Mouse (Mus musculus) neural tube, embryonic 11.5 days (tissue): ENCODE data around the gene Micu1. TPM values are rescaled to one million over a fixed set of nuclear protein-coding genes. Genes with fewer than 3 reads are reported as not detected.

ENCODE experiments used
- ATAC-seq: fragments of 200-750 bp; cut with Nextera tagmentation; 2 replicates; pipeline ENCODE4 v1.8.0; 2017; ENCODE audit warnings: moderate number of reproducible peaks, mild to moderate bottlenecking, moderate TSS enrichment, moderate library complexity; ENCODE audit not compliant: insufficient read depth, low FRiP score, low TSS enrichment
- DNase-seq: peaks from one replicate; pipeline ENCODE4 v3.0.0-alpha.2; 2015; ENCODE audit warnings: low spot score
- H3K27ac ChIP-seq: fragments of 300-500 bp; sonication (generic); 2 replicates; pipeline ENCODE4 v1.5.1; 2014; ENCODE audit warnings: low read depth, mild to moderate bottlenecking, low read length
- H3K27me3 ChIP-seq: fragments of 300-500 bp; sonication (generic); 2 replicates; pipeline ENCODE4 v1.6.1; 2014; ENCODE audit warnings: mild to moderate bottlenecking, low read length, mixed read lengths; ENCODE audit not compliant: control insufficient read depth, insufficient read depth
- H3K36me3 ChIP-seq: fragments of 300-500 bp; sonication (generic); 2 replicates; pipeline ENCODE4 v1.6.1; 2014; ENCODE audit warnings: mild to moderate bottlenecking, low read length, moderate library complexity, mixed read lengths; ENCODE audit not compliant: control insufficient read depth, insufficient read depth
- H3K4me1 ChIP-seq: fragments of 300-500 bp; sonication (generic); 2 replicates; pipeline ENCODE4 v1.6.1; 2014; ENCODE audit warnings: low read length, mixed read lengths; ENCODE audit not compliant: control insufficient read depth, insufficient read depth
- H3K4me2 ChIP-seq: fragments of 300-500 bp; sonication (generic); 2 replicates; pipeline ENCODE4 v1.6.1; 2014; ENCODE audit warnings: low read depth, mild to moderate bottlenecking, moderate library complexity
- H3K4me3 ChIP-seq: fragments of 300-500 bp; sonication (generic); 2 replicates; pipeline ENCODE4 v1.5.1; 2014; ENCODE audit warnings: low read depth, low read length
- H3K9ac ChIP-seq: fragments of 300-500 bp; sonication (generic); 2 replicates; pipeline ENCODE4 v1.6.1; 2014; ENCODE audit warnings: mild to moderate bottlenecking, low read length
- H3K9me3 ChIP-seq: fragments of 300-500 bp; sonication (generic); 2 replicates; pipeline ENCODE4 v1.6.1; 2016; ENCODE audit warnings: low read length; ENCODE audit not compliant: control insufficient read depth
- WGBS: fragments of 180-500 bp; shearing (Covaris S2); extraction: QIAGEN DNeasy Blood & Tissue Kit; methylation state at CpG from one replicate; pipeline ENCODE4 v1.1.7; 2014; 5-methylcytosine and 5-hydroxymethylcytosine counted together
- polyA plus RNA-seq: library from polyadenylated mRNA; unstranded; fragments of >200 nt; fragmentation: Nextera tagmentation; extraction: Ambion mirVana; gene quantifications from 2 replicates; pipeline ENCODE4 v1.2.1, GENCODE M21; 2014

Micu1 gene
- polyA plus RNA-seq, 1 experiment from 2014 or later, result 68.0 TPM

- no peak for DNase-seq
- Histone ChIP-seq H3K4me3 (no peak overlapping the region), H3K4me2 (no peak overlapping the region), H3K36me3 (no peaks in the 10 kb centered on the region), H3K27ac (no peak overlapping the region), H3K9ac (no peak overlapping the region), H3K4me1 (peaks cover 6% of the 10 kb centered on the region), H3K27me3 (no peaks in the 10 kb centered on the region), H3K9me3 (no peaks in the 10 kb centered on the region)
- WGBS, result 81% methylated on average over 2 of the region's 2 CpGs
- ATAC-seq, result no peak
These were observed 5.3 kb downstream of the Micu1 start for GRCm38 (mm10) chr10:59707595-59707994.

DNA sequence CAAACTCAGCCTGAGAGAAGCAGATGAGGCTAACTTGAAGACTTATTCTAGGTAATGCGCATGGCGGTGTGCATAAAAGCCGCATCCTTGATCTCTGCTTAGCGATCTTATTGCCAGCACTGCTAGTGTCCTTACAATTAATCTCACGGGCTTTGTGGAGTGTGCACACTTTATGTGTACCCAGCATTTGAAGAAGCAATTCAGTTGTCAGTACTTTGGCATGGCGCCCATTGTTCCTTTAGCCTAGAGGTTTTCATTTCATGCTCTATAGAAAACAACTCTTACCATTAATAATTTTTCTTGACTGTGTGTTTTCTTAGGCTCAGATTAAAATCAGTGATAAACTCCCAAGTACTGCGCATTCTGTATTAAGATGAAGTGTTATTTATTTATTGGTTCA is 7.0 kb downstream of the Micu1 start:
- no peaks in the 10 kb centered on the region for H3K4me1 ChIP-seq
- no peak overlapping the region for H3K4me2 ChIP-seq
- H3K4me3 ChIP-seq, result no peak overlapping the region
- DNase-seq (no peak), ATAC-seq (no peak)
- no peaks in the 10 kb centered on the region for H3K36me3 ChIP-seq
- no peak overlapping the region for H3K9ac ChIP-seq
- 95% methylated on average over 7 of the region's 7 CpGs for WGBS
- no peak overlapping the region for H3K27ac ChIP-seq
- no peaks in the 10 kb centered on the region for H3K27me3 ChIP-seq
- no peaks in the 10 kb centered on the region for H3K9me3 ChIP-seq

DNA sequence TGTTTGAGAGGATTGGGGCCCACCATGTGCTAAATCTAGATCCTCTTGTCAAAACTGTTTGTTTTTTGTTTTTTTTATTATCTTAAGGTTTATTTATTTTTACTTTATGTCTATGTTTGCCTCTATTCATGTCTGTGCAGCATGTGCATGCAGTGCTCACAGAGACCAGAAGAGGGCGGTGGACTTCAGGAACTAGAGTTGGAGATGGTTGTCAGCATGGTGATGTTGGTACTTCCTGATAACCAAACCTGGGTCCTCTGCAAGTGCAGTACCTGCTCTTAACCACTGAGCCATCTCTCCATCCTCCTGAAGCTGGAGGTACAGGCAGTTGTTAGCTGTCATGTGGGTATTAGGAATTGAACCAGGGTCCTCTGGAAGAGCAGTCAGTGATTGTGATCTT is 8.0 kb downstream of the Micu1 start:
- 95% methylated on average over 1 of the region's 1 CpGs for WGBS
- Histone ChIP-seq H3K27me3 (no peaks in the 10 kb centered on the region), H3K4me3 (no peak overlapping the region), H3K27ac (no peak overlapping the region), H3K36me3 (no peaks in the 10 kb centered on the region), H3K9ac (no peak overlapping the region), H3K4me1 (no peaks in the 10 kb centered on the region), H3K4me2 (no peak overlapping the region), H3K9me3 (no peaks in the 10 kb centered on the region)
- ATAC-seq, result no peak
- DNase-seq, result no peak

- no peaks in the 10 kb centered on the region for H3K27me3 ChIP-seq
- H3K4me3 ChIP-seq, result no peak overlapping the region
- ATAC-seq (no peak), DNase-seq (no peak)
- WGBS, result 96% methylated on average over 8 of the region's 8 CpGs
- no peak overlapping the region for H3K27ac ChIP-seq
- no peak overlapping the region for H3K4me2 ChIP-seq
- no peak overlapping the region for H3K9ac ChIP-seq
- H3K9me3 ChIP-seq, result no peaks in the 10 kb centered on the region
- no peaks in the 10 kb centered on the region for H3K4me1 ChIP-seq
- H3K36me3 ChIP-seq, result no peaks in the 10 kb centered on the region
These were observed 9.8 kb downstream of the Micu1 start for GRCm38 (mm10) chr10:59712062-59712461.

- no peaks in the 10 kb centered on the region for H3K36me3 ChIP-seq
- no peaks in the 10 kb centered on the region for H3K4me1 ChIP-seq
- 84% methylated on average over 7 of the region's 7 CpGs for WGBS
- H3K9ac ChIP-seq, result no peak overlapping the region
- no peak overlapping the region for H3K4me3 ChIP-seq
- ATAC-seq, result no peak
- no peaks in the 10 kb centered on the region for H3K27me3 ChIP-seq
- no peak overlapping the region for H3K4me2 ChIP-seq
- H3K27ac ChIP-seq, result no peak overlapping the region
- DNase-seq, result no peak
- H3K9me3 ChIP-seq, result no peaks in the 10 kb centered on the region
These were observed 17.7 kb downstream of the Micu1 start for GRCm38 (mm10) chr10:59720017-59720416.

DNA sequence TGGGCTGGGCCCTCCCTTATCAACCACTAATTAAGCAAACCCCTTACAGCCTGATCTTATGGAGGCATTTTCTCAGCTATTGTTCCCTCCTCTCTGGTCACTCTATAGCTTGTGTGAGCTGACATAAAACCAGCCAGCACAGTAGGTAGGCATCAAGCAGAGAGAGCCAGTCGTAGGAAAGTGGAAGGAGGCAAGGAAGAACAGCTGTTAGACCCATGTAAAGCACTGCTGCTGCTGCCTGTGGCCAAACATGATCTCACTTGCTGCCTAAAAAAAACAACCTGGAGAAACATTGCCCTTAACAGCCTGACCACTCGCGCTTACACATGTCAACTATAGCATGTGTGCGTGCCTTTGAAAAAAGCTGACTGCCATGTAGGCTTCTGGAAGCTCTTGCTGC is 19.3 kb downstream of the Micu1 start:
- H3K9me3 ChIP-seq, result no peaks in the 10 kb centered on the region
- H3K27ac ChIP-seq, result no peak overlapping the region
- no peak overlapping the region for H3K4me2 ChIP-seq
- no peaks in the 10 kb centered on the region for H3K27me3 ChIP-seq
- no peaks in the 10 kb centered on the region for H3K36me3 ChIP-seq
- DNase-seq (no peak), ATAC-seq (no peak)
- no peak overlapping the region for H3K9ac ChIP-seq
- no peaks in the 10 kb centered on the region for H3K4me1 ChIP-seq
- H3K4me3 ChIP-seq, result no peak overlapping the region
- 60% methylated on average over 4 of the region's 4 CpGs for WGBS

- Histone ChIP-seq H3K27me3 (no peaks in the 10 kb centered on the region), H3K27ac (no peak overlapping the region), H3K36me3 (no peaks in the 10 kb centered on the region), H3K9ac (no peak overlapping the region), H3K4me3 (no peak overlapping the region), H3K4me1 (no peaks in the 10 kb centered on the region), H3K4me2 (no peak overlapping the region), H3K9me3 (no peaks in the 10 kb centered on the region)
- DNase-seq (no peak), ATAC-seq (no peak)
These were observed 22.4 kb downstream of the Micu1 start for GRCm38 (mm10) chr10:59724634-59725033.

DNA sequence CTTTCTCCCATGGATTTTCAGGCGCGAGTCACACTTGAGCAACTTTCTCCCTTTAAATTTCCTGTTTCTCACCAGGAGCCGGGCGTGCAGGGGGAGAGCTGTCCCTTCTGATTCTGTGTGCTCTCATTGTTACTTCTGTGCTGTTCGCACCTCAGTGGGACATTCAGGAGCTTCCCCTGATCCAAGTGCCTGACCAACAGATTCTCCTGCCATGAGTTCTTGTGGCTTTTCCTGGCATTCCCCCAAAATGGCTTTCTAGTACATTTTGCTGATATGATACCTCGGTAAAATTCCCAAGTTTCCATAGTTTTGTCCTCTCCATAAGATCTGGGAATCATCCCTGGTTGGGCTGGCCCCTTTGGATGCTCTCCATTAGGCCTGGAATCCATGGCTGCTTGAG is 25.0 kb downstream of the Micu1 start:
- ATAC-seq, result no peak
- Histone ChIP-seq H3K27me3 (no peaks in the 10 kb centered on the region), H3K27ac (no peak overlapping the region), H3K36me3 (no peaks in the 10 kb centered on the region), H3K9me3 (no peaks in the 10 kb centered on the region), H3K9ac (no peak overlapping the region), H3K4me1 (no peaks in the 10 kb centered on the region), H3K4me3 (no peak overlapping the region), H3K4me2 (no peak overlapping the region)
- no peak for DNase-seq
- 58% methylated on average over 6 of the region's 6 CpGs for WGBS

- Histone ChIP-seq H3K27me3 (no peaks in the 10 kb centered on the region), H3K27ac (no peak overlapping the region), H3K9me3 (no peaks in the 10 kb centered on the region), H3K36me3 (no peaks in the 10 kb centered on the region), H3K4me2 (no peak overlapping the region), H3K4me1 (no peaks in the 10 kb centered on the region), H3K9ac (no peak overlapping the region), H3K4me3 (no peak overlapping the region)
- ATAC-seq, result no peak
- WGBS, result 88% methylated on average over 9 of the region's 9 CpGs
- DNase-seq, result no peak
These were observed 27.0 kb downstream of the Micu1 start for GRCm38 (mm10) chr10:59729261-59729660.
